Mouse (Mus musculus): ENCODE measurements around the gene Sun2. TPM values are rescaled to one million over a fixed set of nuclear protein-coding genes. Genes with fewer than 3 reads are reported as not detected.

Gene Sun2
- polyA plus RNA-seq, 1 experiment = 247 TPM

- H3K27ac ChIP-seq (ENCODE audit: insufficient read depth, low read depth, low read length) = peak overlapping the region; percentile 17
- 33% methylated on average over 1 of the region's 1 CpGs for WGBS
- peak; percentile 33; the same call in 1 of the 2 replicates for TF ChIP-seq CTCF (IDR thresholded peaks at IDR 0.05; ENCODE audit: insufficient read depth, low read depth, low read length)
- no peak for TF ChIP-seq POLR2A (IDR thresholded peaks at IDR 0.05; ENCODE audit: insufficient read depth, low read depth, low read length)
- H3K4me3 ChIP-seq (ENCODE audit: insufficient read depth, low read depth, low read length) = no peak overlapping the region
- H3K4me1 ChIP-seq (ENCODE audit: control insufficient read depth, insufficient read depth, low read length) = peaks cover 53% of the 10 kb centered on the region
Measured at GRCm38 (mm10) chr15:79723439-79723838, 18.9 kb downstream of the Sun2 start.

GRCm38 (mm10) chr15:79720796-79721195 lies 21.5 kb downstream of the Sun2 start:
- 88% methylated on average over 4 of the region's 4 CpGs for WGBS
- no peak for TF ChIP-seq POLR2A (IDR thresholded peaks at IDR 0.05; ENCODE audit: insufficient read depth, low read depth, low read length)
- Histone ChIP-seq H3K4me1 (ENCODE audit: control insufficient read depth, insufficient read depth, low read length) (peaks cover 31% of the 10 kb centered on the region), H3K27ac (ENCODE audit: insufficient read depth, low read depth, low read length) (no peak overlapping the region), H3K4me3 (ENCODE audit: insufficient read depth, low read depth, low read length) (no peak overlapping the region)

GRCm38 (mm10) chr15:79720267-79720666 lies 22.1 kb downstream of the Sun2 start:
- WGBS = 93% methylated on average over 8 of the region's 8 CpGs
- Histone ChIP-seq H3K4me3 (ENCODE audit: insufficient read depth, low read depth, low read length) (no peak overlapping the region), H3K27ac (ENCODE audit: insufficient read depth, low read depth, low read length) (no peak overlapping the region), H3K4me1 (ENCODE audit: control insufficient read depth, insufficient read depth, low read length) (peaks cover 28% of the 10 kb centered on the region)
- TF ChIP-seq CTCF (IDR thresholded peaks at IDR 0.05; ENCODE audit: insufficient read depth, low read depth, low read length) (no peak), POLR2A (IDR thresholded peaks at IDR 0.05; ENCODE audit: insufficient read depth, low read depth, low read length) (no peak)

GRCm38 (mm10) chr15:79716710-79717109 lies 25.6 kb downstream of the Sun2 start:
- TF ChIP-seq CTCF (IDR thresholded peaks at IDR 0.05; ENCODE audit: insufficient read depth, low read depth, low read length) = no peak
- TF ChIP-seq POLR2A (IDR thresholded peaks at IDR 0.05; ENCODE audit: insufficient read depth, low read depth, low read length) = no peak
- Histone ChIP-seq H3K27ac (ENCODE audit: insufficient read depth, low read depth, low read length) (no peak overlapping the region), H3K4me3 (ENCODE audit: insufficient read depth, low read depth, low read length) (no peak overlapping the region), H3K4me1 (ENCODE audit: control insufficient read depth, insufficient read depth, low read length) (0 out of 2 replicates have a peak, but pooled peaks cover 3% of the 10 kb centered on the region)
- WGBS = 86% methylated on average over 6 of the region's 6 CpGs

GRCm38 (mm10) chr15:79715646-79716045 lies 26.7 kb downstream of the Sun2 start:
- Histone ChIP-seq H3K27ac (ENCODE audit: insufficient read depth, low read depth, low read length) (no peak overlapping the region), H3K4me1 (ENCODE audit: control insufficient read depth, insufficient read depth, low read length) (no peaks in the 10 kb centered on the region), H3K4me3 (ENCODE audit: insufficient read depth, low read depth, low read length) (no peak overlapping the region)
- WGBS = 92% methylated on average over 7 of the region's 7 CpGs
- TF ChIP-seq CTCF (IDR thresholded peaks at IDR 0.05; ENCODE audit: insufficient read depth, low read depth, low read length) (no peak), POLR2A (IDR thresholded peaks at IDR 0.05; ENCODE audit: insufficient read depth, low read depth, low read length) (no peak)

GRCm38 (mm10) chr15:79708229-79708822 lies 34.0 kb downstream of the Sun2 start:
- H3K4me1 ChIP-seq (ENCODE audit: control insufficient read depth, insufficient read depth, low read length) = no peaks in the 10 kb centered on the region
- 81% methylated on average over 5 of the region's 5 CpGs for WGBS
- TF ChIP-seq POLR2A (IDR thresholded peaks at IDR 0.05; ENCODE audit: insufficient read depth, low read depth, low read length) (no peak), CTCF (IDR thresholded peaks at IDR 0.05; ENCODE audit: insufficient read depth, low read depth, low read length) (no peak)
- H3K27ac ChIP-seq (ENCODE audit: insufficient read depth, low read depth, low read length) = no peak overlapping the region
- no peak overlapping the region for H3K4me3 ChIP-seq (ENCODE audit: insufficient read depth, low read depth, low read length)

- WGBS = 76% methylated on average over 17 of the region's 17 CpGs
Measured at GRCm38 (mm10) chr15:79706603-79707214, 35.6 kb downstream of the Sun2 start.

GRCm38 (mm10) chr15:79697558-79698187 lies 44.7 kb downstream of the Sun2 start:
- H3K27ac ChIP-seq (ENCODE audit: insufficient read depth, low read depth, low read length) = no peak overlapping the region
- WGBS = 75% methylated on average over 9 of the region's 9 CpGs
- H3K4me1 ChIP-seq (ENCODE audit: control insufficient read depth, insufficient read depth, low read length) = peaks cover 26% of the 10 kb centered on the region
- TF ChIP-seq CTCF (IDR thresholded peaks at IDR 0.05; ENCODE audit: insufficient read depth, low read depth, low read length) (no peak), POLR2A (IDR thresholded peaks at IDR 0.05; ENCODE audit: insufficient read depth, low read depth, low read length) (no peak)
- no peak overlapping the region for H3K4me3 ChIP-seq (ENCODE audit: insufficient read depth, low read depth, low read length)

More at GRCm38 (mm10) chr15:79706603-79707214, 35.6 kb downstream of the Sun2 start:
- Histone ChIP-seq H3K4me1 (ENCODE audit: control insufficient read depth, insufficient read depth, low read length) (no peaks in the 10 kb centered on the region), H3K27ac (ENCODE audit: insufficient read depth, low read depth, low read length) (no peak overlapping the region), H3K4me3 (ENCODE audit: insufficient read depth, low read depth, low read length) (no peak overlapping the region)
- TF ChIP-seq POLR2A (IDR thresholded peaks at IDR 0.05; ENCODE audit: insufficient read depth, low read depth, low read length) (no peak), CTCF (IDR thresholded peaks at IDR 0.05; ENCODE audit: insufficient read depth, low read depth, low read length) (no peak)

- no peak overlapping the region for H3K27ac ChIP-seq (ENCODE audit: insufficient read depth, low read depth, low read length)
- TF ChIP-seq POLR2A (IDR thresholded peaks at IDR 0.05; ENCODE audit: insufficient read depth, low read depth, low read length) (no peak), CTCF (IDR thresholded peaks at IDR 0.05; ENCODE audit: insufficient read depth, low read depth, low read length) (no peak)
Measured at GRCm38 (mm10) chr15:79697011-79697410, 45.3 kb downstream of the Sun2 start.

More at GRCm38 (mm10) chr15:79697011-79697410, 45.3 kb downstream of the Sun2 start:
- 54% methylated on average over 6 of the region's 6 CpGs for WGBS
- H3K4me1 ChIP-seq (ENCODE audit: control insufficient read depth, insufficient read depth, low read length) = peaks cover 26% of the 10 kb centered on the region
- H3K4me3 ChIP-seq (ENCODE audit: insufficient read depth, low read depth, low read length) = no peak overlapping the region
